23 mouse cellular contexts compared by ENCODE assay signal in the genomic region with DNA sequence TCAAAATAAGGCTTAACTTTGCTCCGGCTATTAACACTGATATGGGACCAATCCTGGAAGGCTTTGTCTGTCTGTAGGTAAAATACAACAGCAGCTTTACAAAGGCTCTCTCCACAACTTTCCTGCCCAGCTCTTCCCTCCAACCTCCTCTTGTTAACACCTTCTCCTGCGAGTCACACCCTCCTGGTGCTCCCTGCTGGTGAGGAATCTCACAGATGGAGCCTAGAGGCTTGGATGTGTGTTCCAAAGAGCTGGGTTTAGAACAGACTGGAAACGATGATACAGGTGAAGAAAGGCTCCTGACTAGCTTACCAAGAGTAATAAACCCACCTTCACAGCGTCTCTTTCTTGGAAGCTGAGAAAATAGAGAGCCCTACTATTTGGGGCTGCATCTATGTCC.
"Had no signal": no experiment of that assay in that cellular context is flagged by ENCODE, and none has a peak within 500 bp of the region (broad histone marks: within the 10 kb centered on the region; RNA-seq: fewer than 3 reads in every experiment).

No protein-coding gene starts in this region.

- H3K4me1 ChIP-seq: lung, embryonic 15.5 days; midbrain, embryonic 10.5 days; midbrain, embryonic 12.5 days; neural tube, embryonic 13.5 days; neural tube, embryonic 15.5 days; stomach, embryonic 15.5 days had no signal

- DNase-seq: liver, postnatal 0 days; lung, adult 2 months; lung, postnatal 14 days; lung, postnatal 4 days; midbrain, embryonic 14.5 days; retina, postnatal 1 day; right cerebral cortex, adult 18-20 months; right cerebral cortex, postnatal 25 days; right cerebral cortex, postnatal 4 days; spleen, adult 18-20 months; thymus, adult 18-20 months; thymus, postnatal 14 days; thymus, postnatal 36 days had no signal

- H3K27me3 ChIP-seq: lung, embryonic 15.5 days; midbrain, embryonic 12.5 days; neural tube, embryonic 13.5 days; neural tube, embryonic 15.5 days; stomach, embryonic 15.5 days had no signal

- ATAC-seq: liver, postnatal 0 days; lung, postnatal 0 days; midbrain, embryonic 16.5 days had no signal

- H3K4me3 ChIP-seq: lung, embryonic 15.5 days; midbrain, embryonic 10.5 days; midbrain, embryonic 12.5 days; myocyte; neural tube, embryonic 13.5 days; neural tube, embryonic 15.5 days; stomach, embryonic 15.5 days had no signal

- H3K27ac ChIP-seq: lung, embryonic 15.5 days; midbrain, embryonic 10.5 days; midbrain, embryonic 12.5 days; neural tube, embryonic 13.5 days; neural tube, embryonic 15.5 days; stomach, embryonic 15.5 days; stomach, postnatal 0 days had no signal
